Mouse (Mus musculus) thymus, adult 2 months (tissue): Measurements from ENCODE around the gene Actg1.

Source experiments
- CTCF ChIP-seq: fragments of 200-500 bp; IDR thresholded peaks from 2 replicates; pipeline ENCODE4 v1.5.1; 2012; ENCODE audit warnings: mild to moderate bottlenecking, control low read depth, low read length, moderate library complexity, borderline replicate concordance; ENCODE audit not compliant: control insufficient read depth, poor library complexity, insufficient read depth; ENCODE audit errors: extremely low read depth
- POLR2A ChIP-seq: fragments of 200-500 bp; IDR thresholded peaks from 2 replicates; pipeline ENCODE4 v1.6.1; 2012; ENCODE audit warnings: mild to moderate bottlenecking, low read length, control low read depth, moderate library complexity; ENCODE audit not compliant: control insufficient read depth, poor library complexity, insufficient read depth; ENCODE audit errors: extremely low read depth

GRCm38 (mm10) chr11:120313906-120314685 lies 34.2 kb downstream of the Actg1 start:
- TF ChIP-seq POLR2A (no peak), CTCF (no peak)
